Mouse (Mus musculus) brain, embryonic 14.5 days (tissue): ENCODE results near the gene Zbtb9. TPM values are rescaled to one million over a fixed set of nuclear protein-coding genes. Genes with fewer than 3 reads are reported as not detected.

Experiments
- DNase-seq: peaks from one replicate; pipeline ENCODE4 v3.0.0-alpha.2; 2011; ENCODE audit warnings: low read depth
- CTCF ChIP-seq: fragments of 200-500 bp; IDR thresholded peaks from 2 replicates; pipeline ENCODE4 v1.5.1; 2012; ENCODE audit warnings: inconsistent platforms, mild to moderate bottlenecking, moderate library complexity, borderline replicate concordance; ENCODE audit not compliant: insufficient read depth, insufficient read length; ENCODE audit errors: extremely low read depth
- POLR2A ChIP-seq: fragments of 200-500 bp; IDR thresholded peaks from 2 replicates; pipeline ENCODE4 v1.6.1; 2012; ENCODE audit warnings: mild to moderate bottlenecking, inconsistent platforms, borderline replicate concordance; ENCODE audit not compliant: poor library complexity, insufficient read depth, insufficient read length, severe bottlenecking; ENCODE audit errors: extremely low read depth
- polyA plus RNA-seq: library from polyadenylated mRNA; depleted of rRNA; stranded (reverse); fragments of >200 nt; gene quantifications from 2 replicates; pipeline ENCODE4 v1.2.3, GENCODE M21; 2012

Zbtb9 gene
- polyA plus RNA-seq, 1 experiment, result 22.9 TPM

DNA sequence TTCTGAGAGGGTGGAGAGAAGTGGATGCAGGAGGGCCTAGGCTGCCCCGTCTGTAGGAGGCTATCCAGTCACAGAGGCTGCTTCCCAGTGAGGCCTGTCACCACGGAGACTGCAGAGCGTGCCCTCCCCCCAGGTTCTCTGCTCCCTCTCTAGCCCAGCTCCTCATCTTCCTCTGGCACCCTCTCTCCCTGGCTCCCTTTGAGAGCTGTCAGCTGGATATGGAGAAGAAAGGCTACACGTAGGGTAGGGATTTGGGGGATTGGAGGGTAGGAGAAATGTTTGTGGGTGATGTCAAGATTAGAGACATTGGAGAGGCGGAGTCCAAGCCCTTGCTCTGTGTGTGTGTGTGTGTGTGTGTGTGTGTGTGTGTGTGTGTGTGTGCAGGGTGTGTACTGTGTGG lies 23.1 kb upstream of the Zbtb9 start:
- TF ChIP-seq CTCF (no peak), POLR2A (no peak)
- no peak for DNase-seq

DNA sequence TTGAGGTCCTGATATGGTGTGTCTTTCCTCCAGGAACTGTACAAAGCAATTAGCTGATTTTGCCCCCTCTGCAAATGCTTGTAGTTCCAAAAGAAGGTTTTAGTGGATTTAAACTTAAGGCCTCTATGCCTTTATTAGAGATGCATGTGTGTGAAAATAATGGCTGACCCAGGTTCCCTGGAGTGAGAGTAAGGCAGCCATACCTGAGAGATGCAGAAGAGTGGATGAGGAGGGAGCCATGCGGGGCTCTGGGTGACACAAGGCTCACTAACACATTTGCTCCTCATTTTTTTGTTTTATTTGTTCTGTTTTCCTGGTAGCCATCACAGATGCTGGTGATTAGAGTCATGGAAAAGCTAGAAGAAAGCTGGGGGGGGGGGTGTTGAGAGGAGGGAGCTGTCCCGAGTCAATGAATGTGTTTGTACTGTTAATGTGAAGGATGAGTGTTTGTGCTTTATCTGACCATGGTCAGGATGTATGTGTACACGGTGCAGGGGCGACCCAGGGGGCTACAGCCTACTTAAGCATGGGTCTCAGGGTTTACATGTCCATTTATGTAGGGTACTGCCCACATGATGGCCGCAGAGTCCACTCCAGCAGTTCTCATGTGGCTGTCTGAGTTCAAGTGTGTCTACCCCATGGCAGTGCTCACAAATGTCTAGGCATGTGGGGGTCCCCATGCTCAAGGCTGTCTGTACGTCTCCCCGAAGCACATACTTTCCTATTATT lies 22.2 kb upstream of the Zbtb9 start:
- TF ChIP-seq CTCF (no peak), POLR2A (no peak)
- no peak for DNase-seq

DNA sequence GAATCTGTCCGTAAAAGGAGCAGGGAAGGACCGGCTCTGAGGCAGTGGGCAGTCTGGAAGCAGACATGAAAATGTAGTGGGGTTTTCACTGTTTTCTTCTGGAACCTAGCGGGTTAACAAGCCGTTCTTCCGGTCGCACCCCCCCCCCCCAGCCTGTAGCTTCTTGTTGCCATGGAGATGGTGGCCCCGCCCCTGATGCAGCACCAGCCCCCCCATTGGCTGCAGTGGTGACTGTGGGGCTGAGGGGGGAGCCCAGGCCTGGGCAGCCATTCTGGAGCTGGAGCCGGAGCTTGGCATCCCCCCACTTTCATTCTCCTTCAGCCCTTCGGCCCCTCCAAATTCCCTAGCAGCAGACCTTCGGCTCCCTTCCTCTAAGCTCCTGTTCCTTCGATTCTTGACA lies 21.6 kb upstream of the Zbtb9 start:
- no peak for TF ChIP-seq CTCF
- peak; percentile 96 for DNase-seq

DNA sequence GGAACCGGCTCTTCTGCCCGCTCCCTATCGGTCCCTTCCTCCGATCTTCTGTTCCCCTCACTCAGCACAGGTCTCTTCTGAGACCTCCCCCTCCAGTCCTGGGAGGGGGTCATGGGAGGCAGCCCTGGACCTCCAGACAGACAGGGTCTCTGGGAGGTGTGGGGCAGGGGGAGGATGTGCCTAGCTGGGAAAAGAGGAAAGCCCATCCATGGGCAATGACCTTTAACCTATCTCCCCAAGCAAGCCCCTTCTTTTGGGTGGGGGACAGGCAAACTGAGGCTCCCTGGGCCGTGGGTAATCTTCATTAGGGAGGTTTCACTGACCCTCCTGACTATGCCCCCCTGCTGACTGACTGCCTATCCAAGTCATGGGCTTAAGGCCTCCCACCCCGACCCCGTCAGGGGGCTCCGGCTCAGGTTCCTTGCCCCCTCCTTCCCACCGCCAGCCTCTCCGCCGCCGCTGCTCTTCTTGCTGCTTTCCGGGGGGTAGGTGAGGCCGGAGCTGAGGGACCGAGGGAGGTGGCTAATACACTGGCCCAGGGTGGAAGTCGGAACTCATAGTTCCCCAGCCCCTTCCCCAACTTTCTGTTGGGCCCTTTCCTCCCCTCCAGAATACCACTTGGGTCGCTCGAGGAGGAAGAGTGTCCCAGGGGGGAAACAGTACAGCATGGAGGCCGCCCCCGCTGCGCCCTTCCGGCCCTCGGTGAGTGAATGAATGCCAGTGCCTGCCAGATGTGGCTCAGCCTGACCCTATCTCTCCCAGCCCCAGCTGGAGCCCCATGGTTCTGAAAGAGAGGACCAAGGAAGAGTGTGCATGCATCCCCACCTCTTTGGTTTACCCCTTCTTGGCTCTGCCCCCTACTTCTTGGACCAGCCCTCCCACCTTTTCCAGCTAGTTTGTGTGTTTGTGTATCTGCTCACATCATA lies 20.8 kb upstream of the Zbtb9 start:
- TF ChIP-seq POLR2A (no peak), CTCF (no peak)
- no peak for DNase-seq

DNA sequence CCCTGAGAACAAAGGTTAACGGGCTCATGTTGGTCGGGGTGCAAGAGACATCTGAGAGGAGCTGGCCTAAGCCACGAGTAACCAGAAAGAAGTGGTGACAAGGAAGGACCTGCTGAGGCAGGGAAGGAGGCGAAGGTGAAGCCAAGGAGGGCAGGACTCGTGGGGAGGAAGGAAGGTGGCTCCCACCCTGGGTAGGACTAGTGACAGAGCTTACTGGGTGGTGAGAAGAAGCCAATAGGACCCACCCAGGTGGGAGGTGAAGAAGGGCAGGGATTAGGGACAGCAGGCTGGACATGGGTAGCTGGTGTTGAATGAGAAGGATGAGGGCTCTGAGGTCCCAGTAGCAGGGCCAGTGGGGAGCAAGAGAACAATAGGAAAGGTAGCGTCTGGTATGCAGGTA lies 19.8 kb upstream of the Zbtb9 start:
- no peak for TF ChIP-seq CTCF
- TF ChIP-seq POLR2A, result no peak
- DNase-seq, result no peak

DNA sequence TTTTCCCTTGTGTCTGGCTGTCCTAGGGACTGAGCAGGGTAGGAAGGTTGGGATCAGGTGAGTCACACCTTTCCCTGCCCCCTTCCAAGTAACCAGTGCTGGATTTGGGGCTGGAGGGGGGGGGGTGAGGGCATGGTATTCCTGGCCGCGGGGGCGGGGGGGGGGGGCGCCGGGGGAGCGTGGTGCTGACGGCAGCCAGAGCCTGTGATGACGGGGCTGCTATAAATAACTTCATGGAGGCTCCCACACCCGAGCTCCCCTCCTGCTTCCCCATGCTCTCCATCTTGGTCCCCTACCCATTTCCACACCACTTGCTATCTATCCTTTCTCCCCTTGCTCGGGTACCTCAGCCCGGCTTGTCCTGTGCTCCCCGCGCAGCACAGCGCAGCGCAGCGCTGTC lies 19.2 kb upstream of the Zbtb9 start:
- TF ChIP-seq CTCF (no peak), POLR2A (no peak)
- no peak for DNase-seq

DNA sequence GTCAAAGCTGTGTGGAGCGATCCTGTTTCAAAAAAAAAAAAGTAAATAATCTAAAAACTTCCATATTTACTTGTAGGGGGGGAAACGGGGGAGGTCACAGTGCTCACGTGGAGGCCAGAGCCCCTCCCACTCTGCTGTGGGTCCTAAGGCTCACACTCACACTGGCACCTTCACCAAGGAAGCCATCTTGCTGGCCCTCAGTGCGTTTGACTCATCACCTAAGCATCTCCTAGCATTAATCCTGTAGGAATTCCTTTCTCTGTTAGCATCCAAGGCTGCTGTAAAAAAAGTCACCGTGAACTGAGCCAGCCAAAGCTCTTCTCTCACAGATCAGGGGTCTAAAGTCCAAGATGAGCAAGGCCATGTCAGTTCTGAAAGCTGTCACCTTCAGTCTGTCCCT lies 16.7 kb upstream of the Zbtb9 start:
- TF ChIP-seq POLR2A (no peak), CTCF (no peak)
- no peak for DNase-seq

DNA sequence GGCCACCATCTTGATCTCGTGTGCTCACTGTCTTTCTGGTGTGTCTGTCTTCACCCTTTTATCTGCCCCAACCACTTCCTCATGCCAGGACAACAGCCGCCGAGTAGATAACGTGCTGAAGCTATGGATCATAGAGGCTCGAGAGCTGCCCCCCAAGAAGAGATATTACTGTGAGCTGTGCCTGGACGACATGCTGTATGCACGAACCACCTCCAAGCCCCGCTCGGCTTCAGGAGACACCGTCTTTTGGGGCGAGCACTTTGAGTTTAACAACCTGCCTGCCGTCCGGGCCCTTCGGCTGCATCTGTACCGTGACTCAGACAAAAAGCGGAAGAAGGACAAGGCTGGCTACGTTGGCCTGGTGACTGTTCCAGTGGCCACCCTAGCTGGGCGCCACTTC lies 16.1 kb upstream of the Zbtb9 start:
- TF ChIP-seq CTCF, result no peak
- no peak for TF ChIP-seq POLR2A
- DNase-seq, result no peak

DNA sequence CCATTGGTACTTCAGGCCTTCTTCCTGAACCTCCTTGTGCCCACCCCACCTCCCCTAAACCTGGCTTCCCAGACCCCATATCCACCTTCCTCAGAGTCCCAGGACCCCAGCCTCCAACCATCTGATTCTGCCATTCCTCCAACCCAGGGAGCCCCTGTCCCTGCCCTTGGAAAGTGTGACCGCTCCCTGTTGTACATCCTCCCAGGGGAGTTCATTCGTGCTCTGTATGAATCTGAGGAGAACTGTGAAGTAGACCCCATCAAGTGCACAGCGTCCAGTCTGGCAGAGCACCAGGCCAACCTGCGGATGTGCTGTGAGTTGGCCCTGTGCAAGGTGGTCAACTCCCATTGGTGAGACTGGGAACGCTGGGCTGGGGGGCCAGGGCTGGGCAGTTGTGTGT lies 15.1 kb upstream of the Zbtb9 start:
- DNase-seq, result no peak
- TF ChIP-seq CTCF (no peak), POLR2A (no peak)

DNA sequence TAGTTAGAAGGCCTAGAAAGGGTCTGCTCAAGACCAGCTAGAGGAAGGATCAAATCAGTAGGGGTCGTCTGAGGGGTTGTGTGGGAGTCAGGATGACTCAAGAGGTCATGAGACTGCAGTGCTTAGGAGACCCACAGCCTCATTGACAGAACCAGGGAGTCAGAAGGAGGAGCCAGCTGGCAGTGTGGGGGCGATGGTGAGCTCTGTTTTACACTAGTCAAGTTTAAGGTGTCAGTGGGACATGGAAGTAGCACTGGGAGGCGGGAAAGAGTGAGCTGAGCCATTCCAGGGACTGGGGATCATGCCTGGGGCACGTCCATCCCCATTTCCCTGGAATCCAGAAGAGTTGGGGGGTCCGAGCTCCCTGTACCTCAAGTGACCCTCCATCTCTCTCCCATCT lies 14.1 kb upstream of the Zbtb9 start:
- no peak for TF ChIP-seq CTCF
- no peak for TF ChIP-seq POLR2A
- DNase-seq, result no peak

DNA sequence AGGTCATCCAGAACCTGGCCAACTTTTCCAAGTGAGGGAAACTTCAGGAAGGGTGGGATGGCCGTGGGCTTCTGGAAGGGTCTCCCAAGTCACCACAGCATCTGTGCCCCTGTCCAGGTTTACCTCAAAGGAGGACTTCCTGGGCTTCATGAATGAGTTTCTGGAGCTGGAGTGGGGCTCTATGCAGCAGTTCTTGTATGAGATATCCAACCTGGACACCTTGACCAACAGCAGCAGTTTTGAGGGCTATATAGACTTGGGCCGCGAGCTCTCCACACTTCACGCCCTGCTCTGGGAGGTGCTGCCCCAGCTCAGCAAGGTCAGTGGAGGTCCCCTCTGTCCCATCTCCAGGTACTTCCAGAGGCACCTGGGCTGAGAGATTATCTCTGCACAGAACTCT lies 13.2 kb upstream of the Zbtb9 start:
- no peak for DNase-seq
- TF ChIP-seq CTCF (no peak), POLR2A (no peak)

DNA sequence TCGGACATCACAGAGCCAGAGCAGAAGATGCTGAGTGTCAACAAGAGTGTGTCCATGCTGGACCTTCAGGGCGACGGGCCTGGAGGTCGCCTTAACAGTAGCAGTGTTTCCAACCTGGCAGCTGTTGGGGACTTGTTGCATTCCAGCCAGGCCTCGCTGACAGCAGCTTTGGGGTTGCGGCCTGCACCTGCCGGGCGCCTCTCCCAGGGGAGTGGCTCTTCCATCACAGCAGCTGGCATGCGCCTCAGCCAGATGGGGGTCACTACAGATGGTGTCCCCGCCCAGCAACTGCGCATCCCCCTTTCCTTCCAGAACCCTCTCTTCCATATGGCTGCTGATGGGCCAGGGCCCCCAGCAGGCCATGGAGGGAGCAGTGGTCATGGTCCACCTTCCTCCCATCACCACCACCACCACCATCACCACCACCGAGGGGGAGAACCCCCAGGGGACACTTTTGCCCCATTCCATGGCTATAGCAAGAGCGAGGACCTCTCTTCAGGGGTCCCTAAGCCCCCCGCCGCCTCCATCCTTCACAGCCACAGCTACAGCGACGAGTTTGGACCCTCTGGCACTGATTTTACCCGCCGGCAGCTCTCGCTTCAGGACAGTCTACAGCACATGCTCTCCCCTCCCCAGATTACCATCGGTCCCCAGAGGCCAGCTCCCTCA lies 11.3 kb upstream of the Zbtb9 start:
- no peak for TF ChIP-seq POLR2A
- no peak for TF ChIP-seq CTCF
- DNase-seq, result no peak

DNA sequence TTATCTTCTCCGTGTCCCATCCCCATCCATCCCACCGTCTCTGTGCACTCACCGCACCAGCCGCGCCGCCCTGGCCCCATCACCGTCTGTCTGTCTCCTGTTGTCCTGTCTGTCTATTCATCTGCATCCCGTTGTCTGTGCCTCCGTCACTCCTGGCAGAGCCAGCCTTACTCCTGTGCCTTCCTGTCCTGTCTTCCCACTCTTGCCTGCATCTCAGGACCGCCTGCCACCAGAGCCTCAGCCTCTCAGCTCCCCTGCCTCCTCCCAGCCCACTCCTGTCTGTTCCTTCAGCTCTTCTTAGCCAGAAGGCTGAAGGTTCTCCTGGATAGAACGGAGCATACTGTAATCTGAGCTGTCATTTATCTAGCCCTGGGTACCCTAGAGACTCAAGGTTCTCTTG lies 6.0 kb upstream of the Zbtb9 start:
- no peak for DNase-seq
- TF ChIP-seq POLR2A (no peak), CTCF (no peak)
